Mouse (Mus musculus): ENCODE data around the gene Gng2. TPM values are rescaled to one million over a fixed set of nuclear protein-coding genes. Genes with fewer than 3 reads are reported as not detected.
"Not testable (repeated sequence)": the region's sequence is repeated elsewhere in the genome, so short reads cannot be mapped to it uniquely, and the experiment has no call there.

Gene Gng2
- total and polyA plus RNA-seq, 3 experiments: 3.3 to 17.2 TPM; not detected in 1

GRCm38 (mm10) chr14:19900492-19900891 lies 76.9 kb downstream of the Gng2 start:
- Histone ChIP-seq H3K27me3 (ENCODE audit: control insufficient read depth in 1 of 2, insufficient read depth in 2 of 2, low read length in 2 of 2) (no peaks in the 10 kb centered on the region), H3K4me1 (ENCODE audit: control insufficient read depth in 1 of 2, insufficient read depth in 2 of 2, low read length in 2 of 2) (no peaks in the 10 kb centered on the region), H3K36me3 (ENCODE audit: control insufficient read depth in 1 of 2, insufficient read depth in 2 of 2, low read length in 2 of 2) (no peaks in the 10 kb centered on the region), H3K9me3 (replicated peaks; ENCODE audit: insufficient read depth, low read length) (no peaks in the 10 kb centered on the region), H3K4me3 (ENCODE audit: control insufficient read depth in 1 of 2, insufficient read depth in 1 of 2, low read depth in 2 of 2, low read length in 2 of 2) (no peak overlapping the region), H3K79me2 (ENCODE audit: control insufficient read depth, insufficient read depth, low read length, poor library complexity) (no peaks in the 10 kb centered on the region), H3K9ac (ENCODE audit: control insufficient read depth, low read depth, low read length, poor library complexity, severe bottlenecking) (no peak overlapping the region), H3K27ac (ENCODE audit: control insufficient read depth, low read depth, low read length) (no peak overlapping the region)
- no peak for TF ChIP-seq SIN3A (IDR thresholded peaks at IDR 0.05; ENCODE audit: low read length)
- TF ChIP-seq CTCF (IDR thresholded peaks at IDR 0.05 in 2 of 3, conservative IDR thresholded peaks at IDR 0.05 in 1 of 3; ENCODE audit: control insufficient read depth in 1 of 3, insufficient read depth in 1 of 3, low read depth in 2 of 3, low read length in 3 of 3, poor library complexity in 1 of 3, severe bottlenecking in 1 of 3): no peak
- TF ChIP-seq ZNF384 (IDR thresholded peaks at IDR 0.05; ENCODE audit: low read depth, low read length): no peak
- TF ChIP-seq GABPA (IDR thresholded peaks at IDR 0.05; ENCODE audit: low read depth, low read length): no peak
- no peak for TF ChIP-seq MAZ (IDR thresholded peaks at IDR 0.05; ENCODE audit: low read depth, low read length)
- no peak for TF ChIP-seq SMC3 (IDR thresholded peaks at IDR 0.05; ENCODE audit: low read depth, low read length)
- TF ChIP-seq GATA1 (IDR thresholded peaks at IDR 0.05; ENCODE audit: low read depth, low read length): no peak
- no peak for TF ChIP-seq EP300 (IDR thresholded peaks at IDR 0.05; ENCODE audit: low read depth in 1 of 2, low read length in 2 of 2)
- TF ChIP-seq USF1 (IDR thresholded peaks at IDR 0.05; ENCODE audit: low read depth, low read length): no peak
- no peak for TF ChIP-seq ELF1 (IDR thresholded peaks at IDR 0.05; ENCODE audit: low read depth, low read length)
- TF ChIP-seq HCFC1 (IDR thresholded peaks at IDR 0.05; ENCODE audit: low read depth, low read length): no peak
- no peak for TF ChIP-seq POLR2A (IDR thresholded peaks at IDR 0.05; ENCODE audit: control insufficient read depth in 1 of 2, insufficient read depth in 1 of 2, low read depth in 1 of 2, low read length in 2 of 2, poor library complexity in 1 of 2)
- no peak for TF ChIP-seq MAX (IDR thresholded peaks at IDR 0.05; ENCODE audit: low read length)
- no peak for TF ChIP-seq ZC3H11A (IDR thresholded peaks at IDR 0.05; ENCODE audit: low read depth, low read length)
- TF ChIP-seq MYB (IDR thresholded peaks at IDR 0.05; ENCODE audit: low read depth, low read length): no peak
- TF ChIP-seq MYC (IDR thresholded peaks at IDR 0.05; ENCODE audit: low read depth, low read length): no peak
- TF ChIP-seq BHLHE40 (IDR thresholded peaks at IDR 0.05; ENCODE audit: borderline replicate concordance, low read depth, low read length): no peak
- no peak for TF ChIP-seq RCOR1 (IDR thresholded peaks at IDR 0.05; ENCODE audit: low read depth, low read length)
- no peak for DNase-seq (ENCODE audit: low read depth, low spot score)

- DNase-seq (ENCODE audit: low read depth, low spot score): no peak
- H3K4me3 ChIP-seq (ENCODE audit: control insufficient read depth in 1 of 2, insufficient read depth in 1 of 2, low read depth in 2 of 2, low read length in 2 of 2): no peak overlapping the region
- no peaks in the 10 kb centered on the region for H3K79me2 ChIP-seq (ENCODE audit: control insufficient read depth, insufficient read depth, low read length, poor library complexity)
- H3K9me3 ChIP-seq (replicated peaks; ENCODE audit: insufficient read depth, low read length): no peaks in the 10 kb centered on the region
- no peak overlapping the region for H3K27ac ChIP-seq (ENCODE audit: control insufficient read depth, low read depth, low read length)
- no peaks in the 10 kb centered on the region for H3K36me3 ChIP-seq (ENCODE audit: control insufficient read depth in 1 of 2, insufficient read depth in 2 of 2, low read length in 2 of 2)
- no peak overlapping the region for H3K9ac ChIP-seq (ENCODE audit: control insufficient read depth, low read depth, low read length, poor library complexity, severe bottlenecking)
- H3K4me1 ChIP-seq (ENCODE audit: control insufficient read depth in 1 of 2, insufficient read depth in 2 of 2, low read length in 2 of 2): no peaks in the 10 kb centered on the region
- TF ChIP-seq TBP (IDR thresholded peaks at IDR 0.05; ENCODE audit: low read depth, low read length) (no peak), ZC3H11A (IDR thresholded peaks at IDR 0.05; ENCODE audit: low read depth, low read length) (no peak)
- no peaks in the 10 kb centered on the region for H3K27me3 ChIP-seq (ENCODE audit: control insufficient read depth in 1 of 2, insufficient read depth in 2 of 2, low read length in 2 of 2)
These were observed 89.9 kb downstream of the Gng2 start for GRCm38 (mm10) chr14:19887569-19887968.

- not testable (repeated sequence) for H3K27ac ChIP-seq (ENCODE audit: control insufficient read depth, low read depth, low read length); H3K27me3 ChIP-seq (ENCODE audit: control insufficient read depth in 1 of 2, insufficient read depth in 2 of 2, low read length in 2 of 2); DNase-seq (ENCODE audit: low read depth, low spot score); H3K4me3 ChIP-seq (ENCODE audit: control insufficient read depth in 1 of 2, insufficient read depth in 1 of 2, low read depth in 2 of 2, low read length in 2 of 2); H3K36me3 ChIP-seq (ENCODE audit: control insufficient read depth in 1 of 2, insufficient read depth in 2 of 2, low read length in 2 of 2); H3K79me2 ChIP-seq (ENCODE audit: control insufficient read depth, insufficient read depth, low read length, poor library complexity); H3K9me3 ChIP-seq (replicated peaks; ENCODE audit: insufficient read depth, low read length); H3K9ac ChIP-seq (ENCODE audit: control insufficient read depth, low read depth, low read length, poor library complexity, severe bottlenecking); H3K4me1 ChIP-seq (ENCODE audit: control insufficient read depth in 1 of 2, insufficient read depth in 2 of 2, low read length in 2 of 2)
These were observed 93.0 kb downstream of the Gng2 start for GRCm38 (mm10) chr14:19884431-19884830.
